In the genomic region with DNA sequence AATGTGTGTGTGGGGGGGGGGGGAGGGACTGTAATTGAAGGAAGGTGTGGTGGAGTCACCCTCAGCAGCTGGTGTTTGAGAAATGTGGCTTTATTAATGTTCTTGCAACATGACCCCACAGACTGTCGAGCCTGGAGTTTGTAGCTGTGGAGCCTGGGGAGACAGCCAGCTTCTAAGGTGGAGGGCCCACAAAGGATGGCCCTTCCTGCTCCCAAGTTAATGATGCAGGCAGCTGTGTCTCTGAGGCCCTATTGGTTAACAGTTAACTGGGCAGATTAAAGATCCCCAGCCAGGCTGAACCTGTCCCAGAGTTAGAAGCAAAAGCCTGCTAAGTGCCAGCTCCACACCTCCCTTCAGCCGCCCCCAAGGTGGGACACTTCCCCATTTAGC, we compare ENCODE assay signal across 8 mouse cellular contexts.
DNase-seq lines count a peak whose midpoint lies in the region; ATAC-seq and TF ChIP-seq lines count a peak whose summit lies in the region.
"Had no signal": no experiment of that assay in that cellular context is flagged by ENCODE, and none has a peak within 500 bp of the region (broad histone marks: within the 10 kb centered on the region; RNA-seq: fewer than 3 reads in every experiment).

No protein-coding gene starts in this region.

- in situ Hi-C loops in Patski (cut with MboI; ENCODE audit: low pct_unique_long_range_greater_than_20kb) = loop anchor here (5.0 kb wide), 2 partner anchors 79 to 204 kb away; a partner anchor contains a TSS

- CTCF ChIA-PET in Patski (lab: Charles Lee) = interaction anchor here (1.0 to 4.7 kb wide), 7 partner anchors 11 to 203 kb away, joined by 3 to 32 read pairs (median 4); a partner anchor contains a TSS

- no peaks in the 10 kb centered on the region for H3K36me3 ChIP-seq in limb, embryonic 13.5 days
- no peaks in the 10 kb centered on the region for H3K36me3 ChIP-seq in hindbrain, embryonic 13.5 days
- H3K36me3 ChIP-seq: midbrain, embryonic 15.5 days had no signal

- H3K4me2 ChIP-seq in limb, embryonic 13.5 days (replicated peaks) = peak overlapping the region; percentile 47
- H3K4me2 ChIP-seq in hindbrain, embryonic 13.5 days = no peak overlapping the region
- H3K4me2 ChIP-seq: midbrain, embryonic 15.5 days had no signal

- no peak overlapping the region for H3K9ac ChIP-seq in limb, embryonic 13.5 days
- no peak overlapping the region for H3K9ac ChIP-seq in hindbrain, embryonic 13.5 days
- H3K9ac ChIP-seq: midbrain, embryonic 15.5 days had no signal

- H3K9me3 ChIP-seq in limb, embryonic 13.5 days = no peaks in the 10 kb centered on the region
- no peaks in the 10 kb centered on the region for H3K9me3 ChIP-seq in hindbrain, embryonic 13.5 days
- H3K9me3 ChIP-seq: midbrain, embryonic 15.5 days had no signal

- H3K27me3 ChIP-seq in Patski = no peaks in the 10 kb centered on the region
- H3K27me3 ChIP-seq in limb, embryonic 13.5 days = no peaks in the 10 kb centered on the region
- no peaks in the 10 kb centered on the region for H3K27me3 ChIP-seq in hindbrain, embryonic 13.5 days
- H3K27me3 ChIP-seq: midbrain, embryonic 15.5 days had no signal

- H3K4me3 ChIP-seq in limb, embryonic 13.5 days = no peak overlapping the region
- no peak overlapping the region for H3K4me3 ChIP-seq in hindbrain, embryonic 13.5 days
- H3K4me3 ChIP-seq: midbrain, embryonic 15.5 days had no signal

- DNase-seq in Patski (ENCODE audit: low read depth, low spot score) = no peak
- peak; percentile 23 for DNase-seq in embryo, embryonic 10.5 days (ENCODE audit: low spot score)
- peak; percentile 37 to 41 for DNase-seq in heart, postnatal 10 days
- no peak for DNase-seq in thymus, postnatal 0 days (ENCODE audit: low spot score)
- DNase-seq in thymus, postnatal 36 days = no peak

- POLR2A ChIA-PET in Patski (lab: Charles Lee) = interaction anchor here (0.6 to 5.3 kb wide), 4 partner anchors 10 to 202 kb away, joined by 6 to 46 read pairs (median 10); a partner anchor contains a TSS

- H3K4me1 ChIP-seq in limb, embryonic 13.5 days = peaks cover 52% of the 10 kb centered on the region
- H3K4me1 ChIP-seq in hindbrain, embryonic 13.5 days (replicated peaks) = peaks cover 23% of the 10 kb centered on the region

- TF ChIP-seq CTCF in Patski (IDR thresholded peaks at IDR 0.05) = no peak

- intact Hi-C loops in heart, postnatal 10 days (cut with DNase I) = no loop called here

- peak; percentile 72 for ATAC-seq in Patski
- ATAC-seq in limb, embryonic 13.5 days (ENCODE audit: low FRiP score, low read depth) = peak; percentile 77
- ATAC-seq in hindbrain, embryonic 13.5 days (ENCODE audit: low FRiP score) = no peak
- ATAC-seq: midbrain, embryonic 15.5 days had no signal

- H3K27ac ChIP-seq in limb, embryonic 13.5 days = peak overlapping the region; percentile 92; the same call in 1 of the 2 replicates
- no peak overlapping the region for H3K27ac ChIP-seq in hindbrain, embryonic 13.5 days

- WGBS in limb, embryonic 13.5 days = 16% methylated on average over 2 of the region's 2 CpGs
- WGBS in hindbrain, embryonic 13.5 days = 41% methylated on average over 2 of the region's 2 CpGs

Comparison
In these comparisons a context has a peak if more than half of its experiments do, and no peak if none do; other contexts are left out.
1. DNase-seq: peak in embryo, embryonic 10.5 days (single experiment) and heart, postnatal 10 days (2 of 2); none in Patski (single experiment), thymus, postnatal 0 days (single experiment) and thymus, postnatal 36 days (0 of 2).